Mouse (Mus musculus) embryonic facial prominence, embryonic 10.5 days (tissue): ENCODE measurements around the gene Kri1. TPM values are rescaled to one million over a fixed set of nuclear protein-coding genes. Genes with fewer than 3 reads are reported as not detected.

Experiments used
- DNase-seq: peaks from one replicate; pipeline ENCODE4 v3.0.0-alpha.2; 2017; ENCODE audit warnings: low spot score
- H3K27ac ChIP-seq: fragments of 300-500 bp; sonication (generic); replicated peaks from 2 replicates; pipeline ENCODE4 v1.5.1; 2016; ENCODE audit warnings: mild to moderate bottlenecking
- H3K27me3 ChIP-seq: fragments of 300-500 bp; sonication (generic); replicated peaks from 2 replicates; pipeline ENCODE4 v1.6.1; 2016; ENCODE audit warnings: low read depth, mild to moderate bottlenecking; ENCODE audit not compliant: poor library complexity, severe bottlenecking
- H3K36me3 ChIP-seq: fragments of 300-500 bp; sonication (generic); replicated peaks from 2 replicates; pipeline ENCODE4 v1.6.1; 2016; ENCODE audit warnings: mild to moderate bottlenecking, moderate library complexity
- H3K4me1 ChIP-seq: fragments of 300-500 bp; sonication (generic); 2 replicates; pipeline ENCODE4 v1.6.1; 2016
- H3K4me3 ChIP-seq: fragments of 300-500 bp; sonication (generic); 2 replicates; pipeline ENCODE4 v1.5.1; 2016; ENCODE audit warnings: mild to moderate bottlenecking, moderate library complexity
- H3K9me3 ChIP-seq: fragments of 300-500 bp; sonication (generic); 2 replicates; pipeline ENCODE4 v1.6.1; 2016; ENCODE audit warnings: mild to moderate bottlenecking
- WGBS: fragments of 180-500 bp; shearing (Covaris S2); methylation state at CpG from one replicate; pipeline ENCODE4 v1.1.7; 2016; 5-methylcytosine and 5-hydroxymethylcytosine counted together
- polyA plus RNA-seq: library from polyadenylated mRNA; unstranded; fragments of >200 nt; fragmentation: Nextera tagmentation; extraction: Ambion mirVana; gene quantifications from 2 replicates; pipeline ENCODE4 v1.2.1, GENCODE M21; 2016

The Kri1 gene
- polyA plus RNA-seq, 1 experiment from 2014 or later: 16.2 TPM

- H3K9me3 ChIP-seq: peaks cover 4% of the 10 kb centered on the region
- no peaks in the 10 kb centered on the region for H3K36me3 ChIP-seq
- H3K27me3 ChIP-seq: peaks cover 100% of the 10 kb centered on the region
- peaks cover 31% of the 10 kb centered on the region for H3K4me1 ChIP-seq
- H3K27ac ChIP-seq: peak overlapping the region; percentile 57
- under 1% methylated on average over 72 of the region's 72 CpGs for WGBS
- peak; percentile 71 for DNase-seq
- H3K4me3 ChIP-seq: peak overlapping the region; percentile 61
These were observed 43.2 kb downstream of the Kri1 start for GRCm38 (mm10) chr9:21244428-21245112.

GRCm38 (mm10) chr9:21243826-21244427 is 43.8 kb downstream of the Kri1 start:
- no peaks in the 10 kb centered on the region for H3K36me3 ChIP-seq
- H3K27ac ChIP-seq: peak overlapping the region; percentile 57
- peak; percentile 50 for DNase-seq
- H3K9me3 ChIP-seq: peaks cover 4% of the 10 kb centered on the region; the same call in 1 of the 2 replicates
- H3K4me3 ChIP-seq: peak overlapping the region; percentile 61
- peaks cover 35% of the 10 kb centered on the region for H3K4me1 ChIP-seq
- H3K27me3 ChIP-seq: peaks cover 94% of the 10 kb centered on the region
- 4% methylated on average over 42 of the region's 42 CpGs for WGBS

GRCm38 (mm10) chr9:21241343-21241742 is 46.4 kb downstream of the Kri1 start:
- peak; percentile 89 for DNase-seq
- Histone ChIP-seq H3K36me3 (peaks cover 7% of the 10 kb centered on the region), H3K4me1 (peaks cover 44% of the 10 kb centered on the region), H3K27ac (no peak overlapping the region), H3K27me3 (peaks cover 68% of the 10 kb centered on the region), H3K4me3 (0 out of 2 replicates have a peak overlapping the region, but pooled peaks have one; percentile 15), H3K9me3 (peaks cover 4% of the 10 kb centered on the region; the same call in 1 of the 2 replicates)
- WGBS: 7% methylated on average over 11 of the region's 11 CpGs

GRCm38 (mm10) chr9:21239465-21239848 is 48.3 kb downstream of the Kri1 start:
- H3K27ac ChIP-seq: peak overlapping the region; percentile 98
- H3K27me3 ChIP-seq: peaks cover 49% of the 10 kb centered on the region
- peaks cover 35% of the 10 kb centered on the region for H3K4me1 ChIP-seq
- H3K9me3 ChIP-seq: peaks cover 4% of the 10 kb centered on the region; the same call in 1 of the 2 replicates
- H3K36me3 ChIP-seq: peaks cover 26% of the 10 kb centered on the region
- peak overlapping the region; percentile 98 for H3K4me3 ChIP-seq
- WGBS: 44% methylated on average over 4 of the region's 4 CpGs
- DNase-seq: no peak

- WGBS: under 1% methylated on average over 90 of the region's 90 CpGs
- peaks cover 29% of the 10 kb centered on the region for H3K4me1 ChIP-seq
- H3K9me3 ChIP-seq: peaks cover 4% of the 10 kb centered on the region; the same call in 1 of the 2 replicates
- peak; percentile 90 for DNase-seq
- peak within 1 kb of the TSS; percentile 98 for H3K4me3 ChIP-seq
- peak within 1 kb of the TSS; percentile 98 for H3K27ac ChIP-seq
- H3K27me3 ChIP-seq: peaks cover 44% of the 10 kb centered on the region
- peaks cover 32% of the 10 kb centered on the region for H3K36me3 ChIP-seq
These were observed 48.9 kb downstream of the Kri1 start, which contains the start of gene Keap1 for GRCm38 (mm10) chr9:21238733-21239464. Keap1 (minus strand) TSS chr9:21239361.

GRCm38 (mm10) chr9:21238004-21238732 is 49.6 kb downstream of the Kri1 start:
- 1% methylated on average over 31 of the region's 31 CpGs for WGBS
- Histone ChIP-seq H3K4me1 (peaks cover 27% of the 10 kb centered on the region), H3K27ac (peak overlapping the region; percentile 98), H3K4me3 (peak overlapping the region; percentile 98), H3K36me3 (peaks cover 39% of the 10 kb centered on the region), H3K27me3 (peaks cover 44% of the 10 kb centered on the region), H3K9me3 (peaks cover 4% of the 10 kb centered on the region; the same call in 1 of the 2 replicates)
- DNase-seq: no peak

- peaks cover 46% of the 10 kb centered on the region for H3K36me3 ChIP-seq
- H3K9me3 ChIP-seq: no peaks in the 10 kb centered on the region
- peak; percentile 66 for DNase-seq
- H3K4me3 ChIP-seq: peak overlapping the region; percentile 98
- 17% methylated on average over 19 of the region's 19 CpGs for WGBS
- peak overlapping the region; percentile 98 for H3K27ac ChIP-seq
- H3K4me1 ChIP-seq: peaks cover 27% of the 10 kb centered on the region
- H3K27me3 ChIP-seq: peaks cover 39% of the 10 kb centered on the region
These were observed 50.3 kb downstream of the Kri1 start for GRCm38 (mm10) chr9:21237368-21238003.

GRCm38 (mm10) chr9:21236991-21237367 is 50.8 kb downstream of the Kri1 start:
- DNase-seq: no peak
- Histone ChIP-seq H3K27ac (peak overlapping the region; percentile 98), H3K36me3 (peaks cover 51% of the 10 kb centered on the region), H3K4me3 (peak overlapping the region; percentile 98), H3K9me3 (no peaks in the 10 kb centered on the region), H3K4me1 (peaks cover 30% of the 10 kb centered on the region), H3K27me3 (peaks cover 34% of the 10 kb centered on the region)
- 82% methylated on average over 25 of the region's 25 CpGs for WGBS

- H3K27ac ChIP-seq: no peak overlapping the region
- H3K4me1 ChIP-seq: peaks cover 39% of the 10 kb centered on the region
- DNase-seq: no peak
- no peaks in the 10 kb centered on the region for H3K9me3 ChIP-seq
- no peak overlapping the region for H3K4me3 ChIP-seq
- peaks cover 17% of the 10 kb centered on the region for H3K27me3 ChIP-seq
- H3K36me3 ChIP-seq: peaks cover 66% of the 10 kb centered on the region
- WGBS: 88% methylated on average over 4 of the region's 4 CpGs
These were observed 52.4 kb downstream of the Kri1 start for GRCm38 (mm10) chr9:21235341-21235740.

- H3K27ac ChIP-seq: no peak overlapping the region
- H3K36me3 ChIP-seq: peaks cover 81% of the 10 kb centered on the region
- H3K9me3 ChIP-seq: no peaks in the 10 kb centered on the region
- WGBS: 76% methylated on average over 28 of the region's 28 CpGs
- H3K4me1 ChIP-seq: peaks cover 30% of the 10 kb centered on the region
- DNase-seq: no peak
- no peak overlapping the region for H3K4me3 ChIP-seq
- H3K27me3 ChIP-seq: peaks cover 9% of the 10 kb centered on the region; the same call in 1 of the 2 replicates
These were observed 54.0 kb downstream of the Kri1 start for GRCm38 (mm10) chr9:21233805-21234204.

GRCm38 (mm10) chr9:21233366-21233765 is 54.4 kb downstream of the Kri1 start:
- H3K27me3 ChIP-seq: peaks cover 9% of the 10 kb centered on the region; the same call in 1 of the 2 replicates
- WGBS: 86% methylated on average over 29 of the region's 29 CpGs
- no peaks in the 10 kb centered on the region for H3K9me3 ChIP-seq
- H3K4me1 ChIP-seq: peaks cover 31% of the 10 kb centered on the region
- peaks cover 83% of the 10 kb centered on the region for H3K36me3 ChIP-seq
- no peak overlapping the region for H3K27ac ChIP-seq
- no peak overlapping the region for H3K4me3 ChIP-seq
- no peak for DNase-seq
